Mouse (Mus musculus): ENCODE measurements around the gene Rims3.

Gene Rims3

DNA sequence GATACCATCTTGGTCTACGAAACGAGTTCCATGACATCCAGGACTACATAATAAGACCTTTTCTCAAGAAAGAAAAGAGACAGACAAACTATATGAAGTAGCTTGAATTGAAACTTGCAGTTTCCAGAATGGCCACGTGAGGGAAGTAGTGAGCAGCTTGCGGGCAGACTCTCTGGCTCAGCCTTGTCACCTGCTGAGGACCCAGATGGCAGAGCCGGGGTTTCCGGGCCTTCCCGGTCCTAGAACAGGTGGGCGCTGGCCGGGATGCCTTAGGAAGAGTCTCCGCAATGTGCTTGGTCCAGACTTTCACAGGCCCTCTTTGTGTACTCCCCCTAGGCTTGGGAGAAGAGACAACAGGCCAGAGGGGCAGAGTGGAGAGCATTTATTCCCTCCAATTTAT is 3.7 kb upstream of the Rims3 start:
- peak; percentile 29 for DNase-seq (ENCODE audit: inconsistent ontology term)

DNA sequence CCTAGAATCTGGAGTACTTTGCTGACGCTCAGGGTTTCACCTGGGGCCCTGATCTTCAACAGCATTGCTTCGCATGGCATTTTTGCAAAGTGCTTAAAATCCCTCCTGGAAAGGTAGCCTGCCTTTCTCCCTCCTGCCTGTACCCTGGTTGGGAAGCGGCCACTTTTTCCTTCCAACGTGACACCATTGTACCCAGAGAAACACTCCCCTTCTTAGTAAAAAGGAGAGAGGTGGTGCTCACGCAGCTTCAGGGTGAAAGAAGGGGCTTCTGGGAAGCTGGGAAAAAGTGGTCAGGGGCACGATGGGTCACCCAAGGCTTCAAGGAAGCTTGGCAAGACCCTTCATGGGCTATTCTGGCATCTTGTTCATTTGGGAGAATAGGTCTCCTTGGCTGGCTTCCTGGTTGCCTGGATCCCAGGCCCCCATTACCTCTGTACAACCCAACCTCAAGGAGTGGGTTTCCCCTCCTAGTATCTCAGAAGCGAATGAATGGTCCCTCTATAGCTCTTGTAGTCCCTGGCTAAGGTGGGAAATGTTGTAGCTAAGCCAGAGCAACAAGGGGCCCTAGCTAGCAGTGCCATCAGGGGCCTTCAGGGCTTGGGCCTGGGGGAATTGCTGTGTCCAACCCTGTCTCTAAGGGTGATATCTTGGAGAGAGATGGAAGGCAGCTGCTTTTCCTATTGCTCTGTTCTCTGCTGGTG is 894 bp downstream of the Rims3 start:
- no peak for DNase-seq (ENCODE audit: inconsistent ontology term)

DNA sequence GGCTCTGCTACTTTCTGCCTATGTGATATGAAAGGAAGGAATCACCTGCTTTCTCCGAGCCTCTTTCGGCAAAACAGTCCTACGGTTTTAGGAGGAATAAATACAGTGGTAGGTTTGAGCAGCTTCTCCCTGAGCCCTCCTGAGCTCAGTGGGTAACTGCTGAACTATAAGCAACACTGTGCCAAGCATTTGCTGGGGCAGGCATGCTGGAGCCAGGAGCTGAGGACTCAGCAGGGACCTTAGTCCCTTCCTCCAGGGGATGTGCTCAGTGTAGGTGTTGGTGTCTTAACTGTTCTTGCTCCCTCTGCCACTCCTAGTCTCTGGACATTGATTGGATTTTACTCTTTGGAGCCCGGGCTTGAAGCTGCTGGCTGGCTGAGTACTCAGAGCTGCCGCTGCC is 1.8 kb downstream of the Rims3 start:
- no peak for DNase-seq (ENCODE audit: inconsistent ontology term)

DNA sequence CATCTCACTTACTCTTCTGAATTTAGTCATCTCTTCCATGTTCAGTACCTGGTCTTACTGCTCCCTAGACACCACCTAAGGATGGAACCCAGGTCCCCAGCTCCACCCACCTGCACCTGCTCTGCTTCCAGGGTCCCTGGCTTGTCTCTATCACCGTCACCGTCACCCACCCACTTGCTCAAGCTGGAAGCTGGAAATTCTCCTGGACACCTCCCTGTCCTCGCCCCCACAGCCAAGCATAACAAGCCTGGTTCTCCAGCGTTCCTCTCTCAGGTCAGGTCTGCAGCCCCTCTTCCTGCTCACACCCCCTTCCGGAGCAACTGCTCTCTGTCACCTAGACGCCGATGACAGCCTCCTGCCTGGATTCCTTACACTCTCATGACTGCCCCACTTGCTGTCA is 5.2 kb downstream of the Rims3 start:
- DNase-seq (ENCODE audit: inconsistent ontology term) = no peak

DNA sequence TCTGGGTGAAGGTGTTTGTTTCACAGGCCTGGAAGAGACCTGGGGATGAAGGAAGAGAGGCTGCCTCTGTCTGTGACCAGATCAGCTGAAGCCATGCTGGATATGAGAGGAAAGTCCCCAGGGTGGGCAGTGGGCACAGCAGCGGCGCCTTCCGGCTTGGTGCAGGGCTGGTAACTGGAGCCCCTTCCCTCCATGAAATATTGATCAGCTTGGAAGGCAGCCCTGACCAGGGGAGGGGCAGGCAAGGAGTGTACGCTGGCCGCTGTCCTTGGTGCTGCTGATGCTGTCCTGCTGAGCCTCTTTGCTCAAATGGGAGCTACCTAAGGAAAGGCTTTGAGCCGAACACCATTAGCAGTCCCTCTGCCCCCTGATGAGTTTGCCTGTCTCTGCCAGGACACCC is 11.6 kb downstream of the Rims3 start:
- peak; percentile 50 for DNase-seq (ENCODE audit: inconsistent ontology term)

DNA sequence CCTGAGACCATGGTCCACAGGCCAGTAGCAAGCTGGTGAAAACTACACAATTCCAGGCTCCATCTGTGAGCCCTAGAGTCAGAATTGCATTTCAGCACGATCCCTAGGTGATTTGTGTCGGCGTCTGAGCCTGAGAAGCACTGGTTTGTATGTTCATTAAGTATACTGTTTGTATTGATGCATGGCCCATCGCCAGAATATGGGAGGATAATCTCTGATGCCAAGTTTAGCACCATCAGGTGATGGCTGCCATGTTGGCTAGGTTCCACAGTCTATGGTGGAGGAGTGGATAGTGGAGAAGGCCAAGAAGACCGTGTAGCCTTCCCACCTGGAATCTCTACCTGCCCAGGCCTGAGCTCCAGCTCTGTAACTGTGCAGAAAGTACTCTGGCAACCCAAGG is 13.6 kb downstream of the Rims3 start:
- DNase-seq (ENCODE audit: inconsistent ontology term) = no peak

DNA sequence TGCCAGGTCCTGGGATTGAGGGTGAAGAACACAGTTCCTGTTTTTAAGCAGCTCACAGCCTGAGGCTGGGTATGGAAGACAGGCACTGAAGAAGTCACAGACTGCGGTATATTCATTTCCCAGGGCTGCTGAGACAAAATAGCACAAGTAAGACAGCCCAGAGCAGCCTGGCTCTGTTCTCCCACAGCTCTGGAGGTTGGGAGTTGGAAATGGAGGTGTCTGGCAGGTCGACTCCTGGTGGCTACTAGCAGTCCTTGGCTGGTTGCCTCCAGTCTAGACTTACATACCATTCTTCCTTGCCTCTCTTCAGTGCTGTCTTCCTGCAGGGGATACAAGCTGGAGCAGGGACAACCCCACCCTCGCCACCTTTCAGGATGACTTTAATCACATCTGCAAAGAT is 14.4 kb downstream of the Rims3 start:
- DNase-seq (ENCODE audit: inconsistent ontology term) = no peak

DNA sequence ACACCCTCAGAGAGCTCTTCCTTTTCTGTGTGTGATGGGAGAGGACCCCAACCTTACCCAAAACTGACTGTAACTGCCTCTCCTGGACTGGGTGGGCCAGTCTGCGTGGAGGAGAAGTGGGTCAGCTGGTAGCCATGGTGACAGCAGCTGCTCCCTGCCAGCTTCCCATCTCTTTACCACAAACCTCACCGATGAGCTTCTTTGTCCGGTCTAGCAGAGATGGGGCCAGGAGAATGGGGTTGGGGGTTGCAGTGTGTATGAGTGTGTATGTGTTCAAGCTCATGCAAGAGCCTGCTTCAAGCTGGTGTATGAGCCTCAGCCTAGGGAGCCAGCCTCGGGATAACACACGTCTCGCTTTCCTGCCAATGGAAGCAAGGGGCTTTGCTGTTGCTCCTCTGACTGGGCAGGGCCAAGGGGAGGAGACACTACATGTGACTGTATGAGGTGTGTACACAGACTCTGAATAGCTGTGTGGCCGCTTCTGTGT is 15.7 kb downstream of the Rims3 start:
- DNase-seq (ENCODE audit: inconsistent ontology term) = no peak

DNA sequence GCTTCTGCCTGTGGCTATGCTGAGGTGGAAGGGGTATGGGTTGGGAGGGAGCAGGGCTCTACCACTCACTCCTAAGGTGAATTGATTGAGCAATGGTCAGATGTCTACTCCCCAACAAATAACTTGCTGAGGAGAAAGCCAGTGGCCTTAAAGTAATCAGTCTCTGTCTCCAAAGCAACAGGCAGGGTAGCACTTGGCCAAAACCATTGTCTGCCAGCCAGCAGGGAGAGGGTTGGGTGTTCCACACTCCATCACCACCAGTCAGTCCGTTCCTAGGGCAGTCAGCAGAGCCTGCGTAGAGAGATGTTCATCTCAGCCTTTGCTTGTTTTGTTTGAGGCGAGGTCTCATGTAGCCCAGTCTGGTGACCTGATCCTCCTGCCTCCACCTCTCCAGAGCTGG is 21.3 kb downstream of the Rims3 start:
- no peak for DNase-seq (ENCODE audit: inconsistent ontology term)

DNA sequence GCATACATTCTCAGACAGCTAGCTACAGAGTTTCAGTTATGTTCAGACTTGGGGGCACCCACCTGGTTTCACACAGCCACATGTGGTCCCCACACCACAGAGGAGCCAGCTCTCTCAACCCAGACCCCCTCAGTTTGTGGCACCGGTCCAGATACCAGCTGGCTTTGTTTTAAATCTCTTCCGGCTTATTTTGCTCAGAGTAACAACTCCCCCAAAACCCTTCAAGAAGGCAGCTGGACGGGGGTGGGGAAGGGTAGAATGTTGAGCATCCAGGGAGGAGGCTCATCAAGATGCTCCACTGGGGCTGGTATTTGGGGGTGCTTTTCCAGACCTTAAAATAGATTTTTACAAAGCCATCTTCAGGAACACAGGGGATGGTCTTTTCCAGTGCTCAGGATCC is 24.1 kb downstream of the Rims3 start:
- DNase-seq (ENCODE audit: inconsistent ontology term) = no peak

DNA sequence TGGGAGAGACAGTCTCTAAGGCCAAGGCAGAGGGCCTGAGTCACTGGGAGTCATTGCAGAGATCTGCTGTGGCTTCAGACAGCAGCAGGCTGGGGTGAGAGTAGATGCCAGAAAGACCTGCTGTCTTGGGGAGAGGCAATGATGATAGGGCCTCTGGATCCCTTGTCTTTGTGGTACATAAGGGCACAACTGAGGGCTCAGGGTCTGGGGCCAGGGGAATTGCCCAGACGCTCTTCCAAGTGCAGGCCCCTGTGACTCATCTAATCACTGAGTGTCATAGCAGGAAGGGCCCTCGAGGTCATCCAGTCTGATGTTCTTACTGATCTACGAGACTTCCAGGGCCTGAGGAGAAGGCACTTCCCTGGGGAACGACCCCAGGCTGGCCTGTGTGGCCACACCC is 24.8 kb downstream of the Rims3 start:
- no peak for DNase-seq (ENCODE audit: inconsistent ontology term)

DNA sequence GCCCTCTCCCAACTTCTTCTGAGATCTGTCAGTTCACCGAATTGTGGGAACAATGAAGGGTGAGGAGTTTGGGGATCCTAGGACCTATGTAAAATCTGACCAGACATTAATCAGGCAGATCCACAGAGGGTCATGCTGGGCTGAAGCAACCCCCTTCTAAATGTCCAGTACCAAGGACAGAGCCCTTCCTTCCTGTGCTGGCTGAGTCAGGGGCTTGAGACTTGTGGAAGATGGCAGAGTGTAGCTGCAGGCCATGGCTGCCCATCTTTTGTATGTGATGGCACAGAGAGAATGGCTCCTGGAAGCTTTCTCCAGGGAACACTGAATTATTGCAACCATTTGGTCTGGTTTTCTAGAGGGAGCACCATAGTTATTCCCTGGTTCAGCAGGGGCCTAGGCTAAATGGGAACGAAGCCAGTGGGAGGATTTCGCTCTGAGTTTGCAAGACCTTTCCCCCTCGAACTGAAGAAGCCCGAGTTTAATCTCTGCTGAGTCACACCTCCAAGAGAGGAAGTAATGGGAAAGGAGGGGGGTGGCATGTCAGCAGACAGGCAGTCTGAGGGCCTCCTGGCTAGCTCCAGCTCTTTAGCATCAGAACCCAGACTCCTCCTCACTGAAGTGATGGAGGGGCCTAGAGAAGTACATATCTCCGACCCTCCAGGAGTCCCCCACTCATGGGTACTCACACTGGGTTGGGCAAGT is 26.3 kb downstream of the Rims3 start:
- no peak for DNase-seq (ENCODE audit: inconsistent ontology term)

DNA sequence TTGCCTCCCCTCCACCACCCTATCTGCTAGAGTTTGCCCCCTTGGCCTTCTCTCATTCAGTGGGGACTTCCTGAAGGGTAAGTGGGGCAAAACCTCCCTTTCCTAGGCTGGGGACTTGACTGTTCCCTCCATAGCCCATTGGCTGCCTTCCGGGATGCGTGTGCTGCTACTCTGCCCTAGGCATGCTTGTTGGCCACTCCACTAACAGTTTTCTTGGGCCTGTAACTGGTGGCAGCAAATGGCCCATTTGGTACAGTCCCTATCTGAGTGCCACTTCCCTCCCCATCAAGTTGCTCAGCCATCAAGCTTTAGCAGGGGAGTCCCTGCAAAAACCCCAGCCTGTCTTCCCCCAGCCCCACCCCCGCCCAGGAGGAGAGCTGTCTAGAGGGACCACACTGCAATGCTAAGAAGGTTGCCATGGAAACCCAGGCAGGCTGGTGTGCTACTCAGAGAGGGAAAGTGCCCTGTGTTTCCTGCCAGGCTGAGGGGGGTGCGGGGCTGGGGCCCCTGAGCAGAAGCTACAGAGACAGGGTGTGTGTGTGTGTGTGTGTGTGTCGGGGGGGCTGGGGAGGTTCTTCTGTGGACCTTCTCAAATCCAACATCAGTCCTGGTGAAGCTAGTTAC is 27.5 kb downstream of the Rims3 start:
- DNase-seq (ENCODE audit: inconsistent ontology term) = no peak

DNA sequence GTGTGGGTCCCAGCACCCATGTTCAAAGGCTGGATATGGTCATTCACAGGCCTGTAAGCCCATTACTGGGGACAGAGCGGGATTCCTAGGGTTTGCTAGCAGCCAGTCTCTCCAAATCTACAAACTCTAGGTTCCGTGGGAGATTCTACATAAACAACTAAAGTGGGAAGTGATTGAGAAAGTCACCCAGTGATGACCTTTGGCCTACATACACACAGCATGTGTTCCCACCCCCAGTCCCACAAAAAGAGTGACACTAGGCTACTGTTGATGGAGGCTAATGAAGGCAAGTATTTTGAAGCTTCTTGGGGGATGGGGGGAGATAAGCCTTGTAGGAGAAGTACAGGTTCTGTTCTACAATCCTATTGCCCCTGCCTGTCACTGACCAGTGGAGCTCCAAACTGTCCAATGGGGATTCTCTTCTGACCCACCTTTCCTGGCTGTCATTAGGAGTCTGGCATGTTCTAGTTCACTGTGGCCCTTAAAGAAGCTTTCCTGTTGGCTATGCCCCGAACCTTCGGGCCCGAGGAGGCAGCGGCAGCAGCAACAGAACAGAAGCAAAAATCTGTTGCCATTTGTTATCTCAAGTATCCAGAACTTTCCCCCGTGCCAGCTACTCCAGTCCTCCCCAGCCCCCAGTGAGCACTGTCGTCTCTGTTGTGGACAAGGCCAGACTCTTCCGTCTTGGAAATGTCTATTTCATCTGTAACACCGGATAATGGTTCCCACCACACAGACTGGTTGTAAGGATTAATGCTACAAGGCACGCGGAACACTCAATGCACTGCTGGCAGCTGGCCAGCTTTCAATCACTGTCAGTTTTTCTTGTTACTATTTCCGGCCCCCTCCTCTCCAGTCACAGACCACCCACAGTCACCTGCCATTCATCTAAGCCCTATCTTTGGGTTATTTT is 30.8 kb downstream of the Rims3 start:
- no peak for DNase-seq (ENCODE audit: inconsistent ontology term)

DNA sequence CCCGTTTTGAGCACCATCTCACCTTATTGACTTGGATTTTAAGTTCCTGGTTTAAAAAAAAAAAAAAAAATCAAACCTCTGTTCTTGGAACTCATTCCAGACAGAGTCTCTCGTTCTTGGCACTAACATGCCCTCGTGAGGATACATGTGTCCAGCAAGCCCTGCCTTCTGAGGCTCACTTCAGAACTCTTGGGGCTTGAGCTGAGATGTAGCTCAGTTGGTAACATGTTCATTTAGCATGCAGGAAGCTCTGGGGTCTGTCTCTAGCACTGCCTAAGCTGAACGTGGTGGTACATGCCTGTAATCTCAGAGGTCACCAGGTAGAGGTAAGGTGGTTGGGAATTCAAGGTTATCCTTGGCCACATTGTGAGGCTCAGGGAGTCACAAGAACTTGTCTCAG is 31.5 kb downstream of the Rims3 start:
- no peak for DNase-seq (ENCODE audit: inconsistent ontology term)

DNA sequence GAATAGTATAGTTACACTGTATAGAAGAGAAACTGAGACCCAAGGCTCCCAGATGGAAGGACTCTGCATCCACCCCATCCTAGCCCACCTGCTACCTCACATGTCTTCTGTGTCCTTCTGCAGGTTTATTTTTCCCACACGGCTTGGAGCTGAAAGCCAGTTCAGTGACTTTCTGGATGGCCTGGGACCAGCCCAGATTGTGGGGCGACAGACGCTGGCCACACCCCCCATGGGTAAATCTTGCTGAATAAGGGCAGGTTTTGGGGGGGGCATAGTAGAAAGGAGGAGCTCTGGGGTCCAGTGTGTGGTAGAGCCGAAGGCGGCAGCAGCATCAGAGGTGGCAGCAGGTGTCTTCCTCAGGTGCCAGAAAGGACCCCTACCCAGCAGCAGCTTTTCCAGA is 32.2 kb downstream of the Rims3 start:
- DNase-seq (ENCODE audit: inconsistent ontology term) = no peak

DNA sequence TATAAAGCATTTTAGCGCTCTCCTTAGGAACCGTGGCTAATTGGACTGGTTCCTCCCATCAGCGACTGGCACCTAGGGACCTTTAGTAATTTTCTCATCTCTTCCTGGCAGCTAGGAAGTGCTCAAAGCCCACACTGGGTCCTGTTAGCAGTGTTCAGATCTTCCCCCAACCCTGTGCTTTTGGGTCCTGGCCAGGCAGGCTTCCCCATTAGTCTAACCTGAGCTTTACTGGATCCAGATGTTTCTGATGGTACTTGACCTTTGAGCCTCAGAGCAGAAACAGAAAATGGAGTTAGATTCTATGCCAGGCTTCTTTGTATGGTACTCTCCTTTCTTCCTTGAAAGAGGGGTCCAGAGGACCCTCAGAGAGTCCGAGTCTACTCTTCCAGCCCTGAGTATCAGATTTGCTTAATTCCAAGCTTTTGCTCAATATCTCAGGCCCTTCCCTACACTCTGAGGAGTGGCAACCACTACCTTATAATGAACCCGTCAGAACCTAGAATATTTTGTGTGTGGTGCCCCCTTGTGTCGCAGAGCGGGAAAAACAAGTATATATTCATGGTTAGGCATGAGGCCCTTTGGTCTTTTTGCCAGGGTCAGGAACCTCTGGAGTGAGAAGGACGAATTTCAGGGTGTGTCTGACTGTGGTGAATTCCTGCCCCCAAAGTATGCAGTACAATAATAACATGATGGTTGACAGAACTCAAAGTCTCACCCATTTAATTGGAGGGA is 32.9 kb downstream of the Rims3 start:
- DNase-seq (ENCODE audit: inconsistent ontology term) = peak; percentile 47

DNA sequence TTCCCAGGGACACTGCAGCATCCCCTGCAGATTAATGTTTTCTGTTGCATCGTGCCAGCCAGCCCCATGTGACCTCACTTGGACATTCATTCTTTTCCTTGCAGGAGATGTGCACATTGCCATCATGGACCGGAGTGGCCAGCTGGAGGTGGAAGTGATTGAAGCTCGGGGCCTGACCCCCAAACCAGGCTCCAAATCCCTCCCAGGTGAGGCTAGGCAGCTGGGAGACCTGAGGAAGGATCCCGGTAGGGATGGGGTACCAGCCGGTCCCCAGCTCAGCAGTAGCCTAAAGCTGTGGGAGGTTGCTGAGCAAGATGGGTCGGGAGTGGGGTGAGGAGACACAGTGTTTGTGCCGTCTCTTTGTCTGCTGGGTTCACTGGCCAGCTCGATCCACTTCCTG is 34.3 kb downstream of the Rims3 start:
- DNase-seq (ENCODE audit: inconsistent ontology term) = no peak

DNA sequence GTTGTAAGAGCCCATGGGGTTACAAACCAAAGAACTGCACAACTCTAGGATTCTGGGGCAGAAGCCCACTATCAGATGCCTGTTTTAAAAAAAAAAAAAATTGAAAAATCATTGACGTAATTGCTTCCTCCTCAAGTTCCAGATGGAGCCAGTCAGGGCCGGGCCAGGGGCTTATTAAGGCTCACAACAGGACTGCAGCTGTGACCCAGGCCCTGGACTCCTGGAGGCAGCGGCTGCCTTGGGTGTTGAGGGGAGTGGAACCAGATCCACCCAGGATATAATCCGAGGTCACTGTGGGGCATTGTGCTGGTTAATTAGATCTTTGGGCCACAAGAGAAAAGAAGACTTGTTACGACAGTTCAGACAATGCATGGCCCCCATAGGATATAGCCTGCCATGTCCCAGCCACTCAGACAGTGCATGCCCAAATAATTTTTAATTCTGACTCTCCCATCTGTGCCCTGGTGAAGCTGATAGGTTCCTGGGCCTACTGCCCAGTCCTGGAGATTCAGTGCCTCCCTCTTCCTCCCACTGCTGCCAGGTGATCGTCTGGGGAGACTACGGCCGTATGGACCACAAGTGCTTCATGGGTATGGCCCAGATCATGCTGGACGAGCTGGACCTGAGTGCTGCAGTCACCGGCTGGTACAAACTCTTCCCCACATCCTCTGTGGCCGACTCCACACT is 36.3 kb downstream of the Rims3 start:
- DNase-seq (ENCODE audit: inconsistent ontology term) = no peak

DNA sequence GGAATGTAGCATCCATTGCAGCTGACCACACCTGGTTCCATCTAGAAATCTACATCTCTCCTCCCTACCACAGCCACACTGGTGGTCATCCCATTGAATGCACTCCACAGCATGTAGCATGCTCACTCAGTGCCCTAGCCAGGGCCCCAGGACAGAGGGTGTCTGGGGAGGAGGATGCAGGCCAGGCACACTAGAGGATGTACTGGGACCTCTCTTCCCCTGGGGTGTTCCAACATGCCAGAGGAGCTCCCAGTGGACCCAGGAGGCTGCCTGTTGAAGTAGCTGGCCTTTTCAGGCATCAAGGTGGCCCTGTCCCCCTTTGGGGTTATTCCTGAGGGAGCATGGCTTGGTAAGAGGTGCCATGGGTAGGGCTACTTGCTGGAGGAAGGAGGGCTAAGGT is 37.3 kb downstream of the Rims3 start:
- DNase-seq (ENCODE audit: inconsistent ontology term) = no peak

DNA sequence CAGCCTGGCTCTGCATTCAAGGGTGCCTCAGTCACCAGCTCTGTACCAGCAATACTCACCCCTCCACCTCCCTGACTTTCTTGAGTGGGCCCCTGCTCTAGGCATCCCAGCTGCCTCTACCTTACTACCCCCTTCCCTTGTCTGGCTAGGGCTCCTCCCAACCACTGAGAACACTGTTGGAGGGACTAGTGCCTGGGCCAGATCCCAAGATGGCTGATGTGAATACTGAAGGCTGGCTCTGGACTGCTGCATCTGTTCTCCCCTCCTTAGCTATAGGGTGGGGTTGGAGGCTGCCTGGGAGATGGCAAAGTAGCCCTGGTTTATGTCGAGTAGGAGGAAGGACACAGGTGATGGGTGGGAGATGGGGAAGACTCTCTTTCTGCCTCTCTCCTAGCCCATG is 37.9 kb downstream of the Rims3 start:
- no peak for DNase-seq (ENCODE audit: inconsistent ontology term)
